Mouse (Mus musculus): Measurements from ENCODE around the gene Gm13304.
"Not testable (repeated sequence)": the region's sequence is repeated elsewhere in the genome, so short reads cannot be mapped to it uniquely, and the experiment has no call there.

The Gm13304 gene

GRCm38 (mm10) chr4:42114517-42114916 lies at the start of gene Gm13304:
Gm13304 (plus strand) TSS chr4:42114817.
- DNase-seq (ENCODE audit: low spot score), result not testable (repeated sequence)

DNA sequence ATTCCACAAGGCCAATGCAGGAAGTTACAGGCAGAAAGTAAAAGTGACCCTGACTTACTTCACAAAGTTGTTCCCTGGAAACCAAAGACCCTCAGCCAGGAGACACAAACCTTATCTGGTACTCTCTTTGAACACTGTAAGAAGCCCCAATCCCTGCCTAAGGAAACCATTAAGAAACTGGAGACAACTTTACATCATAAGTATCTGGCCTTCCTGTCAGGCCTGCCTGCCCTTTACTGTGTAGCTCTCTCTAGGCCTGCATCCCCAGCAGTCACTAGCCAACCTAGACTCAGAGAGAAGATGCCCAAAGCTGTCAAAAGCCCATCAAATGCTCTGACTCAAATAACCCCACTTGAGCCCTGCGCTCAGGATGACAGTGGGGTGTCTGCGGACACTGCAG lies 23.7 kb upstream of the Gm13304 start, which contains the start of gene Gm3893:
Gene Gm3893 (plus strand): TSS at position 301 of the 400 bp plus-strand sequence.
- DNase-seq (ENCODE audit: low spot score), result not testable (repeated sequence)

- DNase-seq (ENCODE audit: low spot score), result not testable (repeated sequence)
These were observed 38.5 kb downstream of the Gm13304 start, which contains the start of gene Gm13306 for GRCm38 (mm10) chr4:42153136-42153535. Gm13306 (plus strand) TSS chr4:42153436.

Measured in embryo, embryonic 10 days (tissue).